Mouse (Mus musculus) kidney, postnatal 0 days (tissue): Measurements from ENCODE around the gene Selplg. TPM values are rescaled to one million over a fixed set of nuclear protein-coding genes. Genes with fewer than 3 reads are reported as not detected.

ENCODE experiments used
- ATAC-seq: fragments of 200-750 bp; cut with Nextera tagmentation; replicated peaks from 2 replicates; pipeline ENCODE4 v1.8.0; 2017; ENCODE audit warnings: low read depth, moderate number of reproducible peaks, moderate TSS enrichment, moderate library complexity; ENCODE audit not compliant: low FRiP score
- DNase-seq: peaks from one replicate; pipeline ENCODE4 v3.0.0-alpha.2; 2016; ENCODE audit warnings: low spot score
- H3K27ac ChIP-seq: fragments of 300-500 bp; sonication (generic); 2 replicates; pipeline ENCODE4 v1.5.1; 2014; ENCODE audit warnings: mild to moderate bottlenecking
- H3K27me3 ChIP-seq: fragments of 300-500 bp; sonication (generic); 2 replicates; pipeline ENCODE4 v1.6.1; 2014; ENCODE audit warnings: low read length, mixed read lengths; ENCODE audit not compliant: insufficient read depth
- H3K36me3 ChIP-seq: fragments of 300-500 bp; sonication (generic); 2 replicates; pipeline ENCODE4 v1.6.1; 2014; ENCODE audit warnings: low read length, mixed read lengths; ENCODE audit not compliant: insufficient read depth
- H3K4me1 ChIP-seq: fragments of 300-500 bp; sonication (generic); replicated peaks from 2 replicates; pipeline ENCODE4 v1.6.1; 2014; ENCODE audit warnings: antibody characterized with exemption, low read length, mixed read lengths; ENCODE audit not compliant: insufficient read depth
- H3K4me2 ChIP-seq: fragments of 300-500 bp; sonication (generic); 2 replicates; pipeline ENCODE4 v1.6.1; 2014; ENCODE audit warnings: mild to moderate bottlenecking, low read length, moderate library complexity, mixed read lengths
- H3K4me3 ChIP-seq: fragments of 300-500 bp; sonication (generic); replicated peaks from 2 replicates; pipeline ENCODE4 v1.5.1; 2014; ENCODE audit warnings: low read depth, low read length
- H3K9ac ChIP-seq: fragments of 300-500 bp; sonication (generic); 2 replicates; pipeline ENCODE4 v1.6.1; 2014; ENCODE audit warnings: low read depth, low read length
- H3K9me3 ChIP-seq: fragments of 300-500 bp; sonication (generic); replicated peaks from 2 replicates; pipeline ENCODE4 v1.6.1; 2016; ENCODE audit warnings: low read length, inconsistent platforms, mixed read lengths
- CTCF ChIP-seq: IDR thresholded peaks from 2 replicates; pipeline ENCODE4 v1.5.1; 2016; ENCODE audit warnings: antibody characterized with exemption, low read depth, mild to moderate bottlenecking, moderate library complexity
- WGBS: fragments of 180-500 bp; shearing (Covaris S2); extraction: QIAGEN DNeasy Blood & Tissue Kit; methylation state at CpG from one replicate; pipeline ENCODE4 v1.1.7; 2014; 5-methylcytosine and 5-hydroxymethylcytosine counted together
- polyA plus RNA-seq: library from polyadenylated mRNA; unstranded; fragments of >200 nt; fragmentation: Nextera tagmentation; extraction: Ambion mirVana; gene quantifications from 2 replicates; pipeline ENCODE4 v1.2.1, GENCODE M21; 2015

Gene Selplg
- polyA plus RNA-seq, 1 experiment from 2014 or later, result 2.4 TPM

DNA sequence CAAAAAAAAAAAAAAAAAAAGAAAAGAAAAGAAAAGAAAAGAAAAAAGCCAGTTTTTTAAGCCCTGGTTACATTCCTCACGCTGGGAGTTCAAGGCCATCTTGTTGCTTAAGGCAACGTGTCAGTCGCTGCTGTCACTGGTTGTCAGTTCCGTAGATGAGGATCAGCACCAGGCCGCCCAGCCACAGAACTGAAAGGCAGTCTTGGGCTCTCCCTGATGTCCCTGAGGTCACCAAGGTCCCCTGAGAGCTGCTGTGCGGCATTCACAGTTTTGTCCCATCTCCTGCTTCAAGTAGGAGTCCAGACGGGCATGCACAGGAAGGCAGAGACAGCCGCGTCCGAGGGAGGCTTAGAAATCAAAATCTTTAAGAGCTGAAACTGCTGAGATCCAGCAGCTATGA, 56.9 kb downstream of the Selplg start:
- H3K36me3 ChIP-seq, result peaks cover 17% of the 10 kb centered on the region
- DNase-seq (no peak), ATAC-seq (no peak)
- H3K9me3 ChIP-seq, result no peaks in the 10 kb centered on the region
- no peak overlapping the region for H3K27ac ChIP-seq
- H3K4me1 ChIP-seq, result 0 out of 2 replicates have a peak, but pooled peaks cover 1% of the 10 kb centered on the region
- 90% methylated on average over 10 of the region's 10 CpGs for WGBS
- no peak overlapping the region for H3K4me3 ChIP-seq
- no peak for TF ChIP-seq CTCF
- H3K9ac ChIP-seq, result no peak overlapping the region
- H3K4me2 ChIP-seq, result no peak overlapping the region
- H3K27me3 ChIP-seq, result no peaks in the 10 kb centered on the region

DNA sequence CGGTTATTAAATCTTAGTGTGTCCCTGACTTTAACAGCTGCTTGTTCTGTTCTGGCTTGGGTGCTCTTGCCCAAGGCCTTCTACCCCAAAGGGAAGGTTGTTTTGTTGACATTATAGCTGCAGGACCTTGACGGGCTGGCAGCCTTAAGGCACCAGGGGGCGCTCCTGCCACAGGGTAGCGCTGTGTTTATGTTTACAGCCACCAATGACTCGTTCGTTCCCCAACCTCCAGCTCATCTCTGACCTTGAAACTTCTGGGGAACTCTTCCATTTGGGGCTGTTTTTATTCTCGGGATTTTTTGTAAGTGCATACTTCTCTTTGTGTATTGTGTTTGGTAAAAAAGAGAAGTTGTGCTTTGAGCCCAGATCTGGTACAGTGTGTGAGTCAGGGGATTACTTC, 58.8 kb downstream of the Selplg start:
- Histone ChIP-seq H3K9ac (peak overlapping the region; percentile 78; the same call in 1 of the 2 replicates), H3K27ac (no peak overlapping the region), H3K27me3 (no peaks in the 10 kb centered on the region), H3K4me2 (peak overlapping the region; percentile 91), H3K9me3 (no peaks in the 10 kb centered on the region), H3K36me3 (peaks cover 17% of the 10 kb centered on the region), H3K4me3 (peak overlapping the region; percentile 95), H3K4me1 (peaks cover 9% of the 10 kb centered on the region; the same call in 1 of the 2 replicates)
- WGBS, result under 1% methylated on average over 7 of the region's 7 CpGs
- ATAC-seq (no peak), DNase-seq (peak; percentile 92)
- peak; percentile 95 for TF ChIP-seq CTCF

- Histone ChIP-seq H3K9ac (peak overlapping the region; percentile 78), H3K9me3 (no peaks in the 10 kb centered on the region), H3K27ac (peak overlapping the region; percentile 95; the same call in 1 of the 2 replicates), H3K4me1 (peaks cover 9% of the 10 kb centered on the region; the same call in 1 of the 2 replicates), H3K36me3 (peaks cover 11% of the 10 kb centered on the region), H3K27me3 (no peaks in the 10 kb centered on the region), H3K4me3 (peak overlapping the region; percentile 95), H3K4me2 (peak overlapping the region; percentile 91)
- ATAC-seq (peak; percentile 25), DNase-seq (no peak)
- no peak for TF ChIP-seq CTCF
- WGBS, result 2% methylated on average over 38 of the region's 38 CpGs
These were observed 59.4 kb downstream of the Selplg start for GRCm38 (mm10) chr5:113772905-113773519.

DNA sequence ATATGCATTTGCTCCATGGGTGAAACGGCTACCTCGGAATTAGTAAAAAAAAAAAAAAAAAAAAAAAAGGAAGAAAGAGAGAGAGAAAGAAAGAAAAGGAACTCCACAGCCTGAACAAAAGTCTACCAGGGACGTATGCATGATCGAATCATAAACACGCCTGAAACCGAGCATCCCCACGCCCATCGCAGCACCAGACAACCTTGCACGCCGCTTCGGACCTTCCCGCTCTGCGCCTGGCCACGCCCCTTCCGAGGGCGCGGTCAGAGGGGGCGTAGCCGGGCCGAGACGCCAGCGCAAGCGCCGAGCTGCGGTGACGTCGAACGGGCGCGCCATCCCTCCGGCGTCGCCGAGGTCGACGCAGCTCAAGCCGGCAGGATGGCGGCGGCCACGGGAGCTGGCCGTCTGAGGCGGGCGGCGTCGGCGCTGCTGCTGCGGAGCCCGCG, 60.0 kb downstream of the Selplg start, which contains the start of the genes Sart3 and Iscu:
Sart3 (minus strand) TSS at position 61 of the 446 bp plus-strand sequence.
Iscu (plus strand) TSS at position 299 of the 446 bp plus-strand sequence.
- ATAC-seq (peak; percentile 83), DNase-seq (peak; percentile 96)
- H3K9me3 ChIP-seq, result no peaks in the 10 kb centered on the region
- H3K9ac ChIP-seq, result peak within 1 kb of the TSS; percentile 89
- H3K4me2 ChIP-seq, result peak within 1 kb of the TSS; percentile 91
- no peak for TF ChIP-seq CTCF
- H3K4me3 ChIP-seq, result peak within 1 kb of the TSS; percentile 95
- peak within 1 kb of the TSS; percentile 95 for H3K27ac ChIP-seq
- H3K4me1 ChIP-seq, result peaks cover 9% of the 10 kb centered on the region; the same call in 1 of the 2 replicates
- under 1% methylated on average over 49 of the region's 49 CpGs for WGBS
- H3K36me3 ChIP-seq, result peaks cover 11% of the 10 kb centered on the region
- no peaks in the 10 kb centered on the region for H3K27me3 ChIP-seq

DNA sequence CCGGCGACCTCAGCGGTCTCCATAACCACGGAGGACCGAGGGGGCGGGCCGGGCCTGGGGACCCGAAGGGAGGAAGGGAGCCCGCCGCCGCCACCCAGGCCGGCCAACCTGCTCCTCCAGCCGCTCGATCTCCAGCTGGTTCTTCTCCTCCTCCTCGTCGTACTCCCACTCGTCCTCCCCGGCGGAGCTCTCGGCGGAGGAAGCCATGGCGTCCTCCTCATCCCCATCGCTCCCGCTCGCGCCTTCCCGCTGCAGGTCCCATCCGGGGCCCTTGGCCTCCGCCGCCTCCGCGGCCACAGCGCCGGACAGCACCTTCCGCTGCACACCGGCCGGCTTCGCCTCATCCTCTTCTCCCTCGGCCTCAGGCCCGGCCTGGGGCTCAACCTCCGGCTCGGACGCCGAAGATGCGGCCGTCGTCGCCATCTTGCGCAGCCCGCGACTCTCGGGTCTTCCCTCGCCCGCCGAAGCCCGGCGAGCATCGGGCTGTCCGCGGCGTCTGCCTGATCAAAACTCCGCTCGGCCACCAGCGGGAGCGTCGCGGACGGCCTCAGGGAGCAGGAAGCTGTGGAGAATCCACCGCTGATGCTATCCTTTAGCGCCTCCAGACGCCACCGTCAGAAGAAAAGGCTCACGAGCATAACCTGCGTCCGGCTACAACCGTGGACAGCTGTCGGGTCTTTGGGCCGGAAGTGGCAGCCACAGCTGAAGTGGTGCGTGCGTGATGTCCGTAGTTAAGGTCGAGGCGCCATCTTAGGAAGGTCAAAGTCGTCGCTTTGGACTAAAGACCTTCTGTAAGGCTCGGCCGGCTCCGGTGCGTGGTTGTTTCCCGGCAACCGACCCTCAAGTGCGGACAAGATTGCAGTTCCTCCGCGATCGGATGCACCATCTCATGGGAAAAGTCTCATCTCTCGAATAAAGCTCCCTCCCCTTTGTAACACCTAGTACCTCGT, 61.0 kb downstream of the Selplg start:
- peak overlapping the region; percentile 91 for H3K4me2 ChIP-seq
- peak overlapping the region; percentile 95 for H3K27ac ChIP-seq
- no peaks in the 10 kb centered on the region for H3K9me3 ChIP-seq
- DNase-seq (peak; percentile 96), ATAC-seq (peak; percentile 79)
- peaks cover 9% of the 10 kb centered on the region; the same call in 1 of the 2 replicates for H3K4me1 ChIP-seq
- H3K36me3 ChIP-seq, result peaks cover 5% of the 10 kb centered on the region
- H3K9ac ChIP-seq, result peak overlapping the region; percentile 89
- WGBS, result under 1% methylated on average over 91 of the region's 97 CpGs
- TF ChIP-seq CTCF, result 0 out of 2 replicates have a peak, but pooled peaks have one; percentile 10
- no peaks in the 10 kb centered on the region for H3K27me3 ChIP-seq
- H3K4me3 ChIP-seq, result peak overlapping the region; percentile 95

- ATAC-seq, result no peak
- DNase-seq, result no peak
- no peak overlapping the region for H3K4me3 ChIP-seq
- H3K9me3 ChIP-seq, result no peaks in the 10 kb centered on the region
- no peak overlapping the region for H3K4me2 ChIP-seq
- H3K27me3 ChIP-seq, result no peaks in the 10 kb centered on the region
- H3K9ac ChIP-seq, result no peak overlapping the region
- TF ChIP-seq CTCF, result no peak
- WGBS, result 87% methylated on average over 8 of the region's 8 CpGs
- H3K4me1 ChIP-seq, result peaks cover 9% of the 10 kb centered on the region; the same call in 1 of the 2 replicates
- 0 out of 2 replicates have a peak, but pooled peaks cover 6% of the 10 kb centered on the region for H3K36me3 ChIP-seq
- H3K27ac ChIP-seq, result no peak overlapping the region
These were observed 63.6 kb downstream of the Selplg start for GRCm38 (mm10) chr5:113768806-113769205.

Other genes starting within 250 kb of the Selplg start
- 7.5 and 8.3 TPM in 2 replicates for gene Cmklr1, start 182.2 kb downstream of the Selplg start, polyA plus RNA-seq
- not detected in 2 replicates for gene 1700069L16Rik, start 107.9 kb downstream of the Selplg start, polyA plus RNA-seq
- 5.4 TPM in 2 replicates for gene Ficd, start 96.8 kb downstream of the Selplg start, polyA plus RNA-seq
- 27.2 and 27.7 TPM in 2 replicates for gene Sart3, start 60.1 kb downstream of the Selplg start, polyA plus RNA-seq
- 187 and 202 TPM in 2 replicates for gene Iscu, start 59.9 kb downstream of the Selplg start, polyA plus RNA-seq
- gene Tmem119, start 32.1 kb downstream of the Selplg start, polyA plus RNA-seq, result 37.3 and 40.4 TPM in 2 replicates
- gene Coro1c, start 76.1 kb upstream of the Selplg start, polyA plus RNA-seq, result 69.5 and 86.7 TPM in 2 replicates
- gene Ssh1, start 161.2 kb upstream of the Selplg start, polyA plus RNA-seq, result 9.9 and 10.0 TPM in 2 replicates
- 35.3 and 42.7 TPM in 2 replicates for gene Dao, start 171.1 kb upstream of the Selplg start, polyA plus RNA-seq
- gene Usp30, start 232.8 kb upstream of the Selplg start, polyA plus RNA-seq, result 10.3 and 12.0 TPM in 2 replicates